Mouse (Mus musculus) cerebellum, adult 11 months (tissue): ENCODE data around the gene Ccdc6.

Experiments used
- DNase-seq: peaks from one replicate; pipeline ENCODE4 v3.0.0; 2022

Gene Ccdc6

DNA sequence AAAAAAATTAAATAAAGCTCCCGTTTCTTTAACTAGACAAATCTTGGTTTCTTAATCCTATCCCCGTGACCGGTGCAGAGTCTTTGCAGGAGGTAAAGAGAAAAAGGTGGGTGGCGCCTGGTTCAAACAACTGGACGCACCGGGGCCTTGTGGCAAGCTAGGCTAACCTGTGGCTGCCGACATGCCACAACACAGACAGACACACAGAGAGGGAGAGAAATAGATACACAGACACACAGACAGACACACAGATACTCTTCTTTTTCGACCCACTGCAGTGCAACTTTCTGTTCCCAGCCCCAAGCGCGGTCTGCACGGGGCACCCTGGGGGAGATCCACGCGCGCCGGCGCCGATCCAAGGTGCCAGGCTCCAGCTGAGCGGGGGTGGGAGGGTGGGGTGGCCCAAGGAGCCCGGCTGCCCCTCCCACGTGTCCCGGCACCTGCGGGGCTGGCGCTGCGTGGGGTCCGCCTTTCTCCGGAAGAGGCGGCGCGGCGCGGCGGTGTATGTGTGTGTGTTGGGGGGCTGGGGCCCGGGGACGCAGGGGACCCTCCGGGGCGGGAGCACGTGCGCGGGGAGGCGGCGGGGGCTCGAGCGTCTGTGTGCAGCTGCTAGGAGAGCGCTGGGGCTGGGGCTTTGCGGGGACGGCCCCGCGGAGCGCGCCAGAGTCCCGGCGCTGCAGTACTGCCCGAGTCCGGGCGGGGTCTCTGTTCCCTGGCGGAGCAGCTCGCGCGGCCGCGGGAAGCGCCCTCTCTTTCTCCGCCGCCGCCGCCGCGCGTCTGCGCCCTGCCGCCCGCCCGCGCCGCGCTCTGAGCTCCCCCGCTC, at the start of gene Ccdc6:
Ccdc6 (plus strand) TSS at position 756 of the 823 bp plus-strand sequence.
- DNase-seq, result peak; percentile 79

DNA sequence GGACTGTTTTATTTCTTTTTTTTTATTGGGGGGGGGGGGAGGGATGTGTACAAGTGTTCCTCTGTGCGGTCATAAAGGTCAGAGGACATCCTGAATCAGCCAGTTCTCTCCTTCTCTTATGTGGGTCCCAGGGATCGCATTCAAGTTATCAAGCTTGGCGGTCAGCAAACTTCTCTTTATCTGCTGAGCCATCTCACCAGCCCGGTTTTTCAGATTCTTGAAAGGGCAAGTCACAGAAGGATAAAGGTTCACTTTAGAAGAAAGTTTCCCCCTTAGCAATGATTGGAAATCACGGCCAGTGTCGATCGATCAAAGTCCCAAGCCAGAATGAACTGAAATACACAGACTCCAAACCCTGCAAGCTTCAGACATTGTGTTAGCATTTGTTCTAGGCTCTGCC, 47.1 kb upstream of the Ccdc6 start:
- DNase-seq, result no peak

DNA sequence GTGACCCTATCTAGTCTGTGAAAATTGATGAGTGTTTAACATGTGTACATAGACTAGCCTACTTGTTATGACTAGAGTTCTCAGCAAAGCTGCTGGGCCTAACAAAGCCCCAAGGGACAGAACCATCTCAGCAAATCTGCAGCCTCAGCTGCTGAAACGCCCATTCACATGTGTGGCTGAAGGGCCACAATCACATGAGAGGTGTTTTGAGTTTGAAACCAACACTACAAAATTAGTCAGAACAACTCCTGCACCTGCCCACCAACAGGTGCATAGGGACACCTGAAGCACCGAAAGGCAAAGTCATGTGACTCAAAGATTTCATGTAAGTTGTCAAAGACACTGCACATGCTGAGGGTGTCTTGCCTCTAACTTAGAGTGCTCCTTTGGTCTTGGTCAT, 41.6 kb upstream of the Ccdc6 start:
- no peak for DNase-seq

DNA sequence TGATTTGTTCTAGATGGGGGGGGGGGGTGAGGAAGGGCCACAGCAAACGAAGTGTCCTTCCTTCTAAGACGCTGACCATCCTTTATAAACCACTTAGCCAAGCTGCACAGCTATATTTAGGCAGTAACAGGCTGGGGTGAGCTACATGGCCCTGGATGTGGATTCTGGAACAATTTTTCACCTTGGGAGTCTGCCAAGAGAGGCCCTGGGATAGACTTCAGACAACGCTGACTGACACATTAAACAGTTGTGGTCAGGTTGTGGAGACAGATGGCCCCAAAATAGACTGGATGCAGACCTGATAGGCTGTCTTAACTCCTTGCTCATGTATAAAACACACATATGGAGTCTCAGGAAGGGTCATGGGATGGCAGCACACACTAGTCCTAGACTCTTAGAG, 39.9 kb upstream of the Ccdc6 start:
- DNase-seq, result no peak

DNA sequence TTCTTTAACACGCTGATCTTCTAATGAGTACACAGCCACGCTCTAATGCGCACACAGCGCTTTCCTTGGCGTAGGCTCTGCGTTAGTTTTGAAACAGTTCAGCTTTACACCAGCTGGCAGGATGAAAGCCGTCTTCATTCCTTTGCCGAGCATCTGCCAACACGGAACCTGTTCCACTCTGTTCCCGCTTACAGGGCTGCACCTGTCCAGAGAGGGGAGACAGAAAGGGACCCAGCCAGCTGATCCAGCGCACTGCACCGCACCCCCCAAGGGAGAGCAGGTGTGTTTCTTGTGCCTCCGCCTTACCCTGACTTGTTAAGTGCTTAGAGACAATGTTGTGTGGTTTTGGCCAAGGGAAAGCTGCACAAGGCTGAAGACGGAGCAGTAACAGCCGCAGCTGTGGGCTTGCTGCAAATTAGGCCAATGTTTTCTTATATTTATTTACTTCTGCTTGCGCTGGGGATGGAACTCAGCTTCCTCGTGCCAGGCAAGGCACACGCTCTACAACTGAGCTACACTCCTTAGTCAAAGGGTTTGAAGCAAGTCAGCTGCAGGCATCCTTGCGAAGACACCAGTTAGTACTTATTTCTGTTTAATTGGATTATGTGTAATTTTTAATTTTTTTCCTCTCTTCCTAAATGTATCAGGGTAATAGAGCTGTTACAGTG, 36.8 kb upstream of the Ccdc6 start:
- DNase-seq, result no peak

DNA sequence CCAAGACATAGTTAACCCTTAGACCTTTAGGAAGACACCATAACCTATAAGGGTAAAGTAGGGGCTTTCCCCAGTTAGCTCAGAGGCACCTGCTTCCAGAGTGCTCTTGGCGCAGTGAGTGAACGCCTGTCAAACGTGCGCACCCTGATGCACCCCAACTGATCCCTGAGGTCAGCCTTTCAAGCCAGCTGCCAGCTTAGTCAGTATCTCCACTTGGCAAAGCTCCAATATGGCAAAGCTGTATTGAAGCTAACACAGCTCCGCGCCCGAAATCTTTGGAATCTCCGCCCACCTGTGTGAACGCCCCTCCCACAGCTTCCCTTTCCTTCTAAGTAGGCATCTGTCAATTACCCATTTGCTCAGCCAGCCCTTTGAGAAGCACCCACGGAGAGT, 36.2 kb upstream of the Ccdc6 start:
- DNase-seq, result no peak

DNA sequence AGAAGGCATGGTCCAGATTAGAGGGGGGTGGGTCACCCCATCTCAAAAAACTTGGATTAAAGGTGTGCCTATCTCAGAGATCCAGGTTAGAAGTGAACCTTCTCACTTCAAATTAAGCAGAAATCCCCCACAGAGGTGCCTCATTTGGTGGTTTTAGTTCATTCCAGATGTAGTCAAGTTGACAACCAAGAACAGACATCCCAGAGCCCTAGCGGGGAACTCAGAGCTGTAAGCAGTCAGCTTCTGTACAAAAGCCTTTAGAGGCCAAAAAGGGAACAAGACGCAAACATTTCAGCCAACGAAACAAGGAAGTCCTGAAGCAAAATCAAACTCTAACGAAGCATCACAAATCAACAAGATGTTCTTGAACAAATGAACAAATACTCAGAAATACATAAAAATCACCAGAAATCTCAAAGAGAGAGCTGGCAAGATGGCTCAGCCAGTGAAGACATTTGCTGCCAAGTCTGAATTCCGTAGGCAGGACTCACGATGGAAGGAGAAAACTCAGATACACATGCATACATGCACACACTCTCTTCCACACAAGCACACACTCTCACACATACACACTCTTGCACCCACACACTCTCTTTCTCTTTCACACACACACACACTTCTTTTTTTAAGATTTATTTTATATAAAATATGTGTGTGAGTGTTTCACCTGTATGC, 32.9 kb upstream of the Ccdc6 start:
- DNase-seq, result no peak

DNA sequence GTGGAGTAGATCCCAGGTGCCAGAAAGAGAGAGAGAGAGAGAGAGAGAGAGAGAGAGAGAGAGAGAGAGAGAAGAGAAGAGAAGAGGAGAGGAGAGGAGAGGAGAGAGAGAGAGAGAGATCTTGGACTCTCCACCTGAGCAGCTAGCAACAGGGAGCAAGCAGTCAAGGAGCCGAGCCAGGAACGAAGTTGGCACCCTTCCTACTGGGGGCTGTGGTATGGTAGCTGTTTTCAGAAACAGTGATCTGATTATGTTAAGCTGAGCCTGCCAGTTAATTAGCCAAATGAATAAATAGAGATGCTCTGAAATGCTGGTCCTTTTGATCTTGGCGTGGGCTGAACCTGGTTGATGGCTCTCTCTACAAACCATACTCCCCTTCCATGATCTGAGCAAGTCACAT, 31.7 kb upstream of the Ccdc6 start:
- DNase-seq, result no peak

DNA sequence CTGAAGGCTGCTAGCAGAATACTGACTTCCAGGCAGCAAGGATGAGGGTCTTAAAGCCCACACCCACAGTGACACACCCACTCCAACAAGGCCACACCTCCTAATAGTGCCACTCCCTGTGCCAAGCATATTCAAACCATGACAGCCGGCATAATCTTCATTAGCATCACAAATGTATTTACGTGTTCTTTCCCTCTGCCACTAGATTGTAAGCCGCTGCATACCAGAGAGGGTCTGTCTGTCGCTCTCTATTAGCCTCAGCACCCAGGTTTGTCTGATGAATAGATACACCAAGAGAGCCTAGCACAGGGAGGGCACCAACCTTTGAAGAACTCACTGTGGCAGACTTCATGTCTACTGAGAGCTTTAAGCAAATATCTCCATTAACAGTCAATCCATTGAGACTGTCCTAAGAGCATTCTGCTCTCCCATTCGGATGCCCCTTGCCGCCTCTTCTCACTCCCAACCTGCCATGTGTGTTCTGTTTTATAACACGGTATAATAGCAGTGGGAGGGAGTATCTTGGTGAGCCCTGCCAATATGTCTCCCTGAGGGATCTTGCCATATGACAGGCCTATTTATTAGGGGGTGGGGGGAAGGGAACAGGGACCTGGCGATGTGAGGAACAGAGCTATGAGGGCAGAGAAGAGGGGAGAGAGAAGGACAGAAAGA, 30.3 kb upstream of the Ccdc6 start:
- no peak for DNase-seq

DNA sequence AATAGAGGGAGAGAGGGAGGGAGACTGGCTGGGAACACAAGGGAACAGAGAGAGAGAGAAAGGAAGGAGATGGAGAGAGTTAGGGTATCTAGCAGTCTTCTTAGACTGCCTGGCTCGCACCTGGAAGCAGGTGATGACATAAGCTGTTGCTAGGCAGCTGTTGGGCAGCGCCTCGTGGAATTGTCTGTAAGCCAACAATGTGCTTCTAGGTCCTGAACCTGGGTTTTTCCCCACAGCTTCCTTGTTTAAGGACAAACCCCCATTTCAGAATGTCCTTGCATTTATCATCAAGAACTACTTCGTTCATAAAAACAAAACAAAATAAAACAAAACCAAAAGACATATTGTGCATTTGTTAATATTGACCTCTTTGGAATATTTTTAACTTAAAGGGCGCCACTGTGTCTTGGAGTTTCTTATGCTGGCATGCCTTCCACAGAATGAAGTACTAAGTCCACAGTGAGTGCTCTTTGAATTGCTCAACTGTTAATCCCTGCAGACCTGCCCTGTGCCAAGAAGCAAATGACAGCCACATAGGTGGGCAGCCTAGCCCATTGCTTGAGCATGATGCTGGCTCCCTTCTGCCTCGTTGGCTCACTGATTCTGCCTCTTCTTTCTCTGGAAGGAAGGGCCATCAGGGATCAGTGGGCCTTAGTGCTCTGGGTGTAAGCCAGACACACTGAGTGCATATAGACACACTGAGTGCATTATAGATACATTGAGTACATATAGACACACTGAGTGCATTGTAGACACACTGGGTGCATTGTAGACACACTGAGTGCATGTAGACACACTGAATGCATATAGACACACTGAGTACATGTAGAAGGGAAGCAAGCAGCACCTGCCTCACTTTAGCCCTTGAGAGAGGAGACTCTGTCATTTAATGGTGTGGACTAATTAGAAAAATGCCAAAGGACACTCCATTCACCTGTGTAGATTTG, 29.5 kb upstream of the Ccdc6 start:
- DNase-seq, result no peak

DNA sequence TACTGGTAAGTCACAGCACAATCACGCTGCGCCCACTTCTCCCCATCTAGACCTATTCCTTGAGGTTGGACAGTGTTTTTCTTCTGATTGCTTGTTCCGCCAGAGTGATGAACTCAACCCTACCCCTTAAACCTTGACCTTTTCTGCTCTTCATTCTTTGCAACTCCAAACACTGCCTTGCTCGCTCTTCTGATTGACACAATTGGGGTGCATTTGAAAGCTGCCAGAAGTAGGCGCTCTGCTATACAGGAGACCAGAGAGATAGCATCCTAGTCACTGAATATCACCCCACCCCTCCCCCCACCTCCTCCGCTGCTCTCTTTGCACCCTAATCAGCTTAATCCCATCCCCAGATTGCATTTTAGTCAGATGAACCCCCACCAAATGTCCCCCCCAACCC, 27.6 kb upstream of the Ccdc6 start:
- no peak for DNase-seq

DNA sequence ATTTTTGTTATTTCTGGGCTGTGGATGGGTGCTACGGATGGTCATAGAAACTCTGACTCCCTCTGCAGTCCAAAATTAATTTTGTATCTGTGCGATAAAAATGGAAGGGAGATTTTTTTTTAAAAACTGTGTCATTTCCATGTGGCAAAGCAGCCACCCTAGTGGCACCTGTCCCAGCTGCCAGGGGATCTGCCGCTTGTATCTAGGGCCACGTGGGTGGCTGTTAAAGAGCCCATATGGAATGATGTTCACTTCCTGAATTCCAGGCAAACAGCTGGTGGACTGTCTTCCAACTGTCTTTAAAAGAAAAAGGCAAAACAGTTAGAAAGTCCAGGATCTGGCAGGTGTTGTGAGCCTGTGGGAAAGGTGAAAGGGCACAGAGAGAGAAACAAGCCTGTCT, 25.6 kb upstream of the Ccdc6 start:
- DNase-seq, result no peak

DNA sequence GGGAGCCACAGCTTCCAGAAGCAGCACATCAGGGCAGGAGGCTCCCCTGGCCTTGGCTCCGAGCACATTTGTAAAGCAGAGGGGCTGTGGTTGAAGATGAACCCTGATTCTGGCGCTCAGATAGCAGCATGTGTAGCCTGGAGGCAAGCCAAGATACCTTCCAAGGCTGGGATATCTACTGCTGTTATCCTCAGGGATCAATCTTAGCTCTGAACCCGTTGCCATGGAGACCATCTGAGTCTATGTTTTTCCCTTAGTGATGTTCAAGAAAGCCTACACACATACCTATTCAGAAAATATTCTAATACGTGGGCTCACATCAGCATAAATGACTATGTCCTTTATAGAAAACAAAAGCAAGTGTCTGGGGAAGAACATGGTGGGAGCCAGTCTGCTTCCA, 19.5 kb upstream of the Ccdc6 start:
- DNase-seq, result no peak

DNA sequence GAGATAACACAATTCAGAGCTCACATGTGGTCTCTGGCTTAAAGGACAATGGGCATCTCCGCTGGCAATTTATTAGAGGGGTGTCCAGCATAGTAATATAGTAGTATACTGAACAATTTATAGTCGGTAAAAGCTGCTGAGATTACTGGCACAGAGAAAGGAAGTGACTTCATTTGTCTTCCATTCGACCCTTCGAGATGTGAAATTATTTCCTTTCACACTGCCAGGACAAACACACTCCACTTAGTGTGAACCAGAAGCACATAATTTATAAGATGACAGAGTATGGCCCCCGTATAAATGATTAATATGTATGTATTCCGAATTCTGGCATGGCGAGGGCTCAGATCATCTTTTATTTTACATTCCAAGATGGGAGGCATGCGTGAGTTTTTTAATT, 16.0 kb upstream of the Ccdc6 start:
- no peak for DNase-seq

DNA sequence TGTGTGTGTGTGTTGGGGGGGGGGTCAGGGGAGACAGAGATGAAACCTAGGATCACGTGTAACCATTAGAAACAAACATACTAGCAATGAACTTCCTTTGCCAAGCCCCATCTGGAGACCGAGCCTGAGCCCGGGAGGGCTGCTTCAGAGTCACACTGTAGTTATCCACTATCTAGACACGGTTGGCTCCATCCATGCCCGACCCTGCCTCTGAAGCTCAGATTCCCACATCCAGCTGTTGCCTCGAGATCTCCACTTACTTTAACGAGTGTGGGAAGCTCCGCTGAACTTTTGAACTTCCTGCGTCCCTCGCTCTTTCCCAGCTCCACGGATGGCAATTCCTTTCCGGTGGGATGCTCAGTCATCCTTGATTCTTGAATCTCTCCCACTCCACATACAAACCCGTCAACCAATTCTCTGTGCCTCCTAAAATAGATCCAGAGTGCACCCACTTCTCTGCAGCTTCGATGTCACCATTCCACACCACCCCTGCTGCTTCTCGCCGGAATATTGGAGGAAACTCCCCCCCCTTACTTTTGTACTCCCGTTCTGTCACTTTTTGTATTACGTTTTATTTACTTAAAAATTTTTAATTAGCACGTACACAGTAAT, 15.3 kb upstream of the Ccdc6 start:
- no peak for DNase-seq

DNA sequence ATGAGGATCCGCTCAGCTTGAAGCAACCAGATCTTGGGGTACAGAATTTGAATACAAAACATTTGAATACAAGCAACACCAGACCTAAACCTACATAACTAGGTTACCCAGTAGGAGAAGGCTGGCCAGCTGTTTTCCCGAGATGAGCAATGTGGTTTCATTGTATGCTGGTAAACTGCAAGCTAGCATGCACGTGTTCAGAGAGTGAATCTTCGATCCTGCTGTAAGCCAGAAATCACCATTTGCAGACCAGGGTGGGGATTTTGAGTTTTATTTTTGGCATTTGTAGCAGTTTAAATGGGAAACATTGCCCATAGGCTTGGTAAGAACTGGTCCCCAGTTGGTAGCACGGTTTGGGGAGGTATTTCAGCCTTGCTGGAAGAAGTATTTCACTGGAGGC, 13.7 kb upstream of the Ccdc6 start:
- no peak for DNase-seq

DNA sequence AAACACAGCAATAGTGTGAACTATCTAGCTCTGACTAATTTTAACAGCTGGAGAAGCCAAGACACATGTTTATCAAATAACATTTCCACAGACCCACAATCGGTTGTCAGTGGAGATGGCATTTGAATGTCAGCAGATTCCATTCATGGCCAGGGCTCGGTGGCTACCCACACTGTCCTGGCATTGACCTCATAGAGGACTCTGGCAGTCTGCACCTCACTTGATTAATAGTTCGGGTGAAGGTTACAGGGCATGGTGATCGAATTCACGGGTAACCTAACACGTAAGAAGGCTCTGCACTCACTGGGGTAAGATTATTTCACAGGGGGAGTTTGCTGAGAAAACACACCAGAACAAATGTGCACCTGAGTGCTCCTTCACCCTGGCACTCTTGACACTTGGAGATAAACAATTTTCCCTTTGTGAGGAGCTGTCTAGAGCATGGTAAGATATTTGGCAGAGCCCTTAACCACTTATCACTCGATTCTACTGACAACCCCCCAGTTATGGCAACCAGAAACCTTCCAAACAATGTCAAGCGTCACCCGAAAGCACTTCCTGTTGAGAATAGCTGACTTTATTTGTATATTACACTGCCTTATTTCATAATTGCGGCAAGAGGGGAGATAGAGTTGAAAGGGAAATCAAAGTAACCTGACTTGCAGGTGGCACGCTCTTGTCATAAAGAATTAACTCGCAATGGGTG, 11.5 kb upstream of the Ccdc6 start:
- DNase-seq, result no peak

DNA sequence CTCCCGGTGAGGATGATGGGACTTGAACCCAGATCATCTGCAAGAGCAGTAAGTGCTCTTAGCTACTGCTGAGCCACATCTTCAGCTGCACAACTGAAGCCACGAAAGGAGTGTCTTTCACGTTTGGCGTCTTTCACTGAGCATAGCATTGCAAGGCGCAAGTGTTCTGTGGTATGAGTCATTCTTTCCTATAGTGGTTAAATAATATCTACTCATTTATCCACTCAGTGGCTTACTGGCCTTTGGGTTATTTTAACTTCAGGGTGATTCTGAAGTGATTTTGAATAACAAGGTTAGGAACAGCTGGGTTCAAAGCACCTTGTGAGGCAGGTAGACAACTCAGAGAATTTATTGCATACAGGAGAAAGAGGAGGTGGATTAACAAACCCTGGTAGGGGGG, 8.1 kb upstream of the Ccdc6 start:
- no peak for DNase-seq

DNA sequence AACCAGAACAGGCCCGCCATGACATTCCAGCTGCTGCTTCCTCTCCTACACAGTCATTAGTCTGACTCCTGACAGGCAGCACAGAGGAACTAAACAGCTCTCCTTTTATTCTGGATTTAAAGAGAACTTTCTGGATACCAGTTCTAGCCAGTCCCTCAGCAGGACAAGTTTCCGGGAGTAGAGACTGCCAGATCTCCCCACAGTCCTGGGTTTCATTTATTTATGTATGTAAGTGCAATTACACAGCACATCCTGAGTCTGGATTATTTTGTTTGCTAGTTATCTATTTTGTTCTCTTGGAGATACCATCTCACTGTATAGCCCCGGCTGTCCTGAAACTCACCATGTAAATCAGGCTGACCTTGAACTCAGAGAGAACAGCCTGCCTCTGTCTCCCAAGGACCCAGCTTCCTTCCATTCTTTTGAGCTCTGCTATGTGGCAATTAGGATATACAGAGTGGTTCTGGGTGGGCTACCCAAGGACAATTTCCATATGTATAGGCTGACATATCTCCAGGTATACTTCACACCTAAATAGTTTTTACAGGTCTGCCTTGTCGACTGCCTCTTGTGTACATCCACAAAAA, 5.0 kb upstream of the Ccdc6 start:
- DNase-seq, result no peak

DNA sequence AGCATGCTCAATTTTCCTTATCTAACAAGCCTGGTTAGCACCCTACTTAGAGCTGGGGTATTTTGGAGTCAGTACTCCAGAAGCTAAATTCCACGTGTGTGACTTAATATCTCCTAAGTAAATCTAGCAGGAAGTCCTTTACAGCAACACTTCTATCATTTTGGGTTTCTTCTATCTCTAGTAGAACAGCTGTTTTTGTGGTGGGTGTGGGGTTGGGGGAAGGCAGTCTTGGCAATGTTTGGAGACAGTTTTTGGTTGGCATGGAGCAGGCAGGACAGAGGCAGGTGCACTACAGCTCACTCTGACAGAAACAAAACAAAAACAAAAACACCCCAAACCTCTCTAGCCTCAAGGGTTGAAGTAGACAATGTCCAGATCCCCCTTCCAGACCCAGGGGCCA, 3.1 kb upstream of the Ccdc6 start:
- no peak for DNase-seq

DNA sequence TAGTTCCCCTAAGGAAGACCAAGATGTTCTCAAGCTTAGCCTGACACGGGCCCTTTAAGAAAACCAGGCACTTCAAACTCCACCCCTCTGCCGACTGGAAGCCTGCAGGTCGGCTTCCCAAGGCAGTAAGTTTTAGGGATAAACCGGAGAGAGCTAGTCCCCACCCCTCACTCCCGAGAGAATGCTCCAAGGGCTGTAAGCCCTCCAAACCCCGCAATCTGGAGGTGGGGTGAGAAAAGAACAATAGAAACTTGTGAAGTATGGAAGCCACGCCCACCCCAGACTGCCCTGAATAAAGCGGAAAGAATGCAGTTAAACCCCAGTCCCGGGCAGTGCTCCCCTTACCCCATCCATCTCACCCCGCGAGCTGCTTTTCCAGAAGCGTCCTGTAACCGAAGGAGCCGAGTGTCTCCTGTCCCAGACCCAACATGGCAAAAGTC, 1.9 kb upstream of the Ccdc6 start:
- DNase-seq, result no peak
